Mouse (Mus musculus) right cerebral cortex, postnatal 10 days (tissue): ENCODE results near the gene Best2.
A peak's percentile ranks its signal among the peaks of the same experiment; 100 is the strongest.

Experiments used
- DNase-seq, 2 experiments: peaks; one replicate each; pipeline ENCODE4 v3.0.0; 2021; ENCODE audit warnings: low spot score in 2 of 2

Best2 gene

GRCm38 (mm10) chr8:85021514-85022055 is 7.3 kb upstream of the Best2 start:
- DNase-seq: no peak

- no peak for DNase-seq
Measured at GRCm38 (mm10) chr8:85017209-85017608, 2.9 kb upstream of the Best2 start.

DNA sequence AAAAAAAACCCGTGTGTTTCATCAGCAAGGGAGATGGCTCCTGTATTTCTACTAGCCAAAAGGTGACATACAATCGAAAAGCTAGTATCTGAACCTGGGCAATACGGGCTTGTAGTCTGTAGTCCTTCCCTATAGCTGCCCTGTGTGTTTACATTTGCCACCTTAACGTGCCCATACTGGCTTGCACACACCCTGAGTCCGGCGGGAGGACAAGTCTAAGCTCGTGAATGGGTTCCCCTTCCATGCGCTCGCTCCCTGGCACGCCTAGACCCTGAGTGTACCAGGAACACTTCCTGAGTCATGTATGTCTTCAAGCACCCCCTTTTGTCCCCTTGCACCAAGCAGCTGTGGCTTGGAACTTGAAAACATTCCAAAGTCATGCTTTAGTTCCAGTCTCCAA is 2.4 kb upstream of the Best2 start:
- no peak for DNase-seq

GRCm38 (mm10) chr8:85013230-85013840 is 996 bp downstream of the Best2 start:
- peak; percentile 79 to 85 for DNase-seq

DNA sequence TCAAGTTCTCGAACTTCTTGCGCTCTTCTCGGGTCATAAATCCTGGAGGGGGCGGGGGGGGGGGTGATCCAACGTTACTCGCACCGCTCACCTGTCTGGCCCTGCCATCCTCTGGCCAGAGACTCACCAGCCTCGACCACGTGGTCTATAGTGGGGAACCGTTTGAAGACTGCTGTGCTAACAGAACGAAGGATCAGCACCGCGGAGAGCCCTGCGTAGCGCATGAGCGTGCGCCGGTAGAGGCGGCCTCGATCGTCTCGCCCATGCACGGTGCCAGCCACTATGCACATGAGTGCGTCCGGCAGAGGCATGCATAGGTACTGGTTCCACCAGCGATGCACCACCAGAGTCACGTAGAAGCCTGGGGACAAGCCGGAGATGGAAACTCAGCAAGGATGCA is 3.1 kb downstream of the Best2 start:
- no peak for DNase-seq

- DNase-seq: no peak
Measured at GRCm38 (mm10) chr8:85007686-85008085, 6.6 kb downstream of the Best2 start.

- DNase-seq: peak; percentile 92 to 94
Measured at GRCm38 (mm10) chr8:84997649-84998295, 16.6 kb downstream of the Best2 start.

GRCm38 (mm10) chr8:84996978-84997377 is 17.4 kb downstream of the Best2 start:
- no peak for DNase-seq

GRCm38 (mm10) chr8:84995680-84996079 is 18.7 kb downstream of the Best2 start:
- DNase-seq: no peak

GRCm38 (mm10) chr8:84994375-84994774 is 20.0 kb downstream of the Best2 start:
- no peak for DNase-seq

GRCm38 (mm10) chr8:84990836-84991235 is 23.5 kb downstream of the Best2 start:
- DNase-seq: peak in 1 of 2 experiments; percentile 64

- peak; percentile 98 for DNase-seq
Measured at GRCm38 (mm10) chr8:84990349-84990748, 24.0 kb downstream of the Best2 start, which contains the start of gene Hook2. TSS of gene Hook2 (plus strand) at chr8:84990603.

- peak; percentile 92 to 94 for DNase-seq
Measured at GRCm38 (mm10) chr8:84989810-84990209, 24.5 kb downstream of the Best2 start.

DNA sequence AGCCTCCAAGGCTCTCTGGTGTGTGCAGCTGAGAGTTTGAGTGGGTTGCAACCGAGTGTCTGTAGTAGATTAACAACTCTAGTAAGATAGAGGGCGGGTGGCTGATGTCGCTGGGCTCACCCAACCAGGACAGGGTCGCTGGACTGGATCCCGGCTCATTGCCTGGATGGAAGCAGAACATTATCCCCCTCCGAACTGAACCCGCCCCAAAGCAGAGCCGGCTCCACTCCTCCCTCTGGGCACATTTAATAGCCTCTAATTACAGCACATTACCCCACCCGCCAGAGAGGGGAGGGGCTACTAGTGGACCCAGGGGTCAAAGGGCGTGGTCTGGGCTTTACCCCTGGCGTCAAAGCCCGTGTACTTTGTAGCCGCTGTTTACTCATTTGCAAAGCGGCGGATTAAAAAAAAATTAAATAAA is 25.0 kb downstream of the Best2 start:
- peak in 1 of 2 experiments; percentile 58 for DNase-seq

DNA sequence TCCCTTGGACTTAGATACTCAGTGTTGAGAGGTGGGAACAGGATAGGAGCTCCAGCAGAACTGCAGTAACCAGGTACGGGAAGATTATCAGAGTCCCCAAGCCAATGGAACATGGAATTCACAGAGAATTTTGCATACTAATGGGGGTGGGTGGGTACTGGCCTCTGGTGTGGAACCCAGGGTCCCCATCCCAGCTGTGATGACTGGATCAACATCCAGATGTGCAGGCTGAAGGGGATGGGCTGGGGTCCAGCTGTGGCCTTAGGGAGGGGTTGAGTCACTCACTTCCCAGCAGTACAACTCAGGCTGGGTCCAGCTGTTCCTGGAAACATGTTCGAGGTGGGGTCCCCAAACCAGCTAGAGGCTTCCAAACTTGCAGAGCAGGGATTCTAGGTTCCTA is 26.4 kb downstream of the Best2 start:
- DNase-seq: no peak

GRCm38 (mm10) chr8:84987388-84987787 is 26.9 kb downstream of the Best2 start:
- DNase-seq: no peak

DNA sequence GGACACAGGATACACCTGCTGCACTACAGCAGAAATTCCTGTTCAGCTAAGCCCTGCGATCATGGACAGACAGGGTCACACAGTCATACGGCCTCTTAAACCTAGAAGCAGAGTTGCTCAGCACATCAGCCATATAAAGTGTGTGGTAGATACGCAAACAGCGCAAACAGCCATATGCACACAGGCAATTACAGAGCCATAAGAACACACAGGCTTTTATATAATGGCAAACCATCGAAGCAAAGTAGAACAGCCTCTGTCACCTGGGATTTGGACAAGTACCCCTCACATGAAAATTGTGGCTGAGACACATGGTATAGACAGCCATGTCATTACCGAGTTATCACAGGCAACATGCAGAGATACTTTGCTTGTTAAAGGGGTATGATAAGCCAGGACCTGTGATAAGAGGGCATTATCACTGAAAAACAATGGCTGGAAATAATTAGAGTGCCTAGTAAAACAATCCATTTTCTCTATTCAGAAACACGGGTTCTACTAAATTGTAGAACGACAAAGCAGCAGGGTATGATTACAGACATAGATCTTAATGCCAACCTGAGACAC is 27.9 kb downstream of the Best2 start:
- no peak for DNase-seq

DNA sequence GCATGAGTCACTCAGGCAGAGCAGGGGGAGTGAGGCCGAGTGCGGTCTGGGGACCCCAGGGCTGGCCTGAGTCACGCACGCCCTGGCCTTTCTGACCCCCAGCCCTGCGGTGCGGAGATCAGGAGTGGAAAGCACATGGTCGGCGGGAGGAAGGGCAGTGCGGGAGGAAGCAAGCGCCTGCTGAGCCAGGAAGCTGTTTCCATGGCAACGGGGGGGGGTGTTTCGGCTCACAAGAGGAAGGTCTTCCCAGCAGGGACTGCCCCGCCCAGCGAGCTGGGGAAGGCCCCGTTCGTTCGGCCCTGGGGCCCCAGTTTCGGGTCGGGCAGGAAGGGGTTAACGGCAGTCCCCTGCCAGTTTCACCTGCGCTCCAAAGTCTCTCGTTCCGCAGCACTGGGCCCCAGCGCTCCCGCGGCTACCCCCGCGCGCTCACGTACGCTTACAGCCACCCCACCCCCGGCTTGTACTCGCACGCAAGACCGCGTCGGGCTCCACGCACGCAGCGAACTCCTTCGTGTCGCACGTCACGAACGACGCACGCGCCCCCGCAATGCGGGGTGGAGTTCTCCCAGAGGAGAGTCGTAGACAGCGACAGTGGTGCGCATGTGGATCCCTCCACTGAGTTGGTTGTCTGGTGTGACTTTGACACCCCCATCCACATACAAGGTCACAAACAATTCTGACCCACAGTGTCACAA is 28.5 kb downstream of the Best2 start:
- DNase-seq: peak; percentile 96

DNA sequence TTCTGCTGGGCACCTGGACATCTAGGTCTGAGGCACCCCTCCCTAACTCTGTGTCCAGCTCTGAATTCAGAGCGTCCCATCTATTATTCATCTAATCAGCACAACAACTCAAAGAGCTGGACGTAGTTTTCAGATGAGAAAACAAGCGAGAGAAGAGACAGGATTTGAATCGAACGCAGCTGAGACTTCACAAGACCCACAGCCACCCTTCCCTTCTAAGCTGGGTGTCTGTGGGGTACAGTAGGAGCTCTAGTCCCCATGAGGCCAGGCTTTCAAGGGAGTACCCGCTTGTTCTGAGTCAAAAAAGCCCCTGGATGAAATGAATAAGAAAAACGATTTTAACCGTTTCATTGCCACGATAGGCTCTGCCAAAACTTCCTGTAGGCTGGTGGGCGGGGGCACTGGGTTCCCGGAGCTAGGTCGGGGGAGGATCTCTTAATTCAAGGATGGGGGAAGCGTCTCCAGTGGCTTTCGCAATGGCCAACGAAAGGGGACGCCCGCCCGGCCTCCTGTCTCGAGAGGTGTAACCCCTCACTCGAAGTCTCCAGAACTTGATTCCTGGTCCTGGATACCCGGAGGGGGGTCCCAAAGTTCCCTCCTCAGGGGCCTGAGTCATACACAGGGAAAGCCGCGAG is 29.2 kb downstream of the Best2 start:
- no peak for DNase-seq

- peak in 1 of 2 experiments; percentile 55 for DNase-seq
Measured at GRCm38 (mm10) chr8:84984294-84985048, 29.9 kb downstream of the Best2 start.

DNA sequence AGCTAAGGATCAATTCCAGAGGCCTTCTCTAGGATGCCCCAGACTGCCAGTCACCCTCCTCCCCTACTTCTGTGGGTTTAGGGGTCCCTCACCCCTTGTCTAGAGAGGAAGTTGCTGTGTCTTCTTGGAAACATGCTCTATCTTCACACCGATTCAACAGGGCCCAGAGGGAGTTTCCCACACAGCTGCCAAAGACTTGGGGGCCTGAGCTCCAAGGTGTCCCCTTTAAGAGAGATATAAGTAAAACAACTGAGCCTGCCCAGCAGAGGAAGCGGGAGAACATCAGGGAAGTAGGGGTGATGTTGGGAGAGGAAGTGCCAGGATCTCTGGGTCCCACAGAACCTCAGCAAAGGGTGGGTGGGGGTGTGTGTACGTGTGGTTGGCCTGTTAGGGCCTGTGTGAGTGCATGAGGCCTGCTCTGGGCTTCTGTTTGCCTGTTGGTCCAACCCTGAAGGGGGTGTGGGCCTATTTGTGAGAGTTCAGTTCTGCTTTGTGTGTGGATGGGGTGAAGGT is 31.8 kb downstream of the Best2 start:
- DNase-seq: no peak
